Mouse (Mus musculus) fat pad, adult 2 months (tissue): ENCODE measurements at regions not wholly inside any gene's neighbourhood (a gene's known extent, or its start where the extent isn't known, plus 50 kb on each side); places are given as distances from the start of the nearest gene placed in this dataset.

Source experiments
- DNase-seq: peaks from one replicate; pipeline ENCODE4 v3.0.0-alpha.2; 2011; ENCODE audit warnings: low read depth, low spot score; ENCODE audit errors: extremely low read depth

- no peak for DNase-seq
Observed at GRCm38 (mm10) chr6:103405961-103406360, 104.4 kb upstream of the Chl1 start.

- no peak for DNase-seq
Observed at GRCm38 (mm10) chr6:103414888-103415287, 95.5 kb upstream of the Chl1 start.

- no peak for DNase-seq
Observed at GRCm38 (mm10) chr6:103421013-103421933, 89.1 kb upstream of the Chl1 start.

DNA sequence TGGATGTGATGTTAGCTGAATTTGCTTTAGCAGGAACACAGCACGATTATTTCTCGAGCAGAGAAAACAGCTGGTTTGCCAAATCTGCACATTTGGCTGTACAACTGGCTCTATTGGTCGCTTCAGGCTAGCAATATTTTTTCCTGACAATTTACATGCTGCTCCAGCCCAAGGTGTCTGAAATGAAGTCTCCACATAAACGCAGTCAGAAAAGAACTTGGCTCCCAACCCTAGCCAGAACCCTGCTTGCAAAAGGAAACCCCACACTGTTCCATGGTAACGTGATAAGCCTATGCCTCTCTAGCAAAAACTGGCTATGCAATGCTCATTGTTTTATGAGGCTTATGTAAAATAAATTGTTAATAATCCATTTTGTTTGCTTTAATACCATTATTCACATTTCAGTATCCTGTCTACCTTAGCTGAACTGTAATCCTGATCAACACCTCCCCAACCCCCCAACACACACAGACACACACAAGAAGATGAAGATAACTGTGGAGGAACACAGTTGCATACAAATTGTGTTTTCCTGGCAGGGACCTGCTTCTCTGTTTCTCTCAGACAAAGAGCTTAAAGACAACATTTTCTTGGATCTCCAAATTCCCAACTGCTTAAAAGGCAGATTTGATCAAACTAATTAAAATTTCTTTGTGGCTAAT, 79.3 kb upstream of the Chl1 start:
- peak; percentile 2 for DNase-seq

- DNase-seq: no peak
Observed at GRCm38 (mm10) chr6:103431595-103431957, 78.8 kb upstream of the Chl1 start.
